Mouse (Mus musculus): Measurements from ENCODE around the gene Sf1. TPM values are rescaled to one million over a fixed set of nuclear protein-coding genes. Genes with fewer than 3 reads are reported as not detected.

Sf1 gene
- polyA plus RNA-seq, 1 experiment from 2014 or later: 88.7 TPM

- Histone ChIP-seq H3K4me1 (peaks cover 19% of the 10 kb centered on the region), H3K9ac (replicated peaks) (no peak overlapping the region), H3K36me3 (peaks cover 57% of the 10 kb centered on the region), H3K27ac (replicated peaks) (peak overlapping the region; percentile 23), H3K4me2 (no peak overlapping the region), H3K9me3 (replicated peaks) (no peaks in the 10 kb centered on the region), H3K27me3 (replicated peaks) (no peaks in the 10 kb centered on the region), H3K4me3 (replicated peaks) (no peak overlapping the region)
- 24% methylated on average over 11 of the region's 11 CpGs for WGBS
- no peak for ATAC-seq (ENCODE audit: low FRiP score)
Observed at GRCm38 (mm10) chr19:6377327-6378040, 14.0 kb downstream of the Sf1 start.

GRCm38 (mm10) chr19:6380411-6381166 is 17.1 kb downstream of the Sf1 start:
- Histone ChIP-seq H3K27ac (replicated peaks) (0 out of 2 replicates have a peak overlapping the region, but pooled peaks have one; percentile 43), H3K36me3 (peaks cover 29% of the 10 kb centered on the region), H3K4me1 (peaks cover 28% of the 10 kb centered on the region), H3K4me2 (no peak overlapping the region), H3K9me3 (replicated peaks) (no peaks in the 10 kb centered on the region), H3K27me3 (replicated peaks) (no peaks in the 10 kb centered on the region), H3K4me3 (replicated peaks) (no peak overlapping the region), H3K9ac (replicated peaks) (no peak overlapping the region)
- ATAC-seq (ENCODE audit: low FRiP score): no peak
- WGBS: 89% methylated on average over 9 of the region's 9 CpGs

GRCm38 (mm10) chr19:6381238-6381637 is 17.7 kb downstream of the Sf1 start:
- peaks cover 28% of the 10 kb centered on the region for H3K4me1 ChIP-seq
- no peak for ATAC-seq (ENCODE audit: low FRiP score)
- H3K4me2 ChIP-seq: no peak overlapping the region
- whole genome bisulfite sequencing: 93% methylated on average over 5 of the region's 5 CpGs
- H3K9me3 ChIP-seq (replicated peaks): no peaks in the 10 kb centered on the region
- H3K36me3 ChIP-seq: peaks cover 22% of the 10 kb centered on the region
- no peak overlapping the region for H3K4me3 ChIP-seq (replicated peaks)
- H3K27ac ChIP-seq (replicated peaks): no peak overlapping the region
- no peaks in the 10 kb centered on the region for H3K27me3 ChIP-seq (replicated peaks)
- H3K9ac ChIP-seq (replicated peaks): no peak overlapping the region

- Histone ChIP-seq H3K9me3 (replicated peaks) (no peaks in the 10 kb centered on the region), H3K27ac (replicated peaks) (no peak overlapping the region), H3K4me1 (peaks cover 21% of the 10 kb centered on the region), H3K4me2 (no peak overlapping the region), H3K4me3 (replicated peaks) (no peak overlapping the region), H3K9ac (replicated peaks) (no peak overlapping the region), H3K36me3 (peaks cover 10% of the 10 kb centered on the region), H3K27me3 (replicated peaks) (no peaks in the 10 kb centered on the region)
- ATAC-seq (ENCODE audit: low FRiP score): no peak
- WGBS: 85% methylated on average over 4 of the region's 4 CpGs
Observed at GRCm38 (mm10) chr19:6382323-6382924, 18.9 kb downstream of the Sf1 start.

- Histone ChIP-seq H3K4me3 (replicated peaks) (no peak overlapping the region), H3K9me3 (replicated peaks) (no peaks in the 10 kb centered on the region), H3K36me3 (peaks cover 6% of the 10 kb centered on the region), H3K9ac (replicated peaks) (no peak overlapping the region), H3K27ac (replicated peaks) (0 out of 2 replicates have a peak overlapping the region, but pooled peaks have one; percentile 37), H3K4me1 (peaks cover 13% of the 10 kb centered on the region; the same call in 1 of the 2 replicates), H3K4me2 (no peak overlapping the region), H3K27me3 (replicated peaks) (no peaks in the 10 kb centered on the region)
- 59% methylated on average over 5 of the region's 5 CpGs for WGBS
- ATAC-seq (ENCODE audit: low FRiP score): no peak
Observed at GRCm38 (mm10) chr19:6383470-6383869, 20.0 kb downstream of the Sf1 start.

GRCm38 (mm10) chr19:6384128-6384527 is 20.6 kb downstream of the Sf1 start, which contains the start of gene Pygm:
Gene Pygm, plus strand, starts transcription at chr19:6384399.
- Histone ChIP-seq H3K9me3 (replicated peaks) (no peaks in the 10 kb centered on the region), H3K27ac (replicated peaks) (0 out of 2 replicates have a peak within 1 kb of the TSS, but pooled peaks have one; percentile 37), H3K9ac (replicated peaks) (no peak within 1 kb of the TSS), H3K27me3 (replicated peaks) (no peaks in the 10 kb centered on the region), H3K36me3 (peaks cover 2% of the 10 kb centered on the region), H3K4me2 (no peak within 1 kb of the TSS), H3K4me1 (peaks cover 16% of the 10 kb centered on the region), H3K4me3 (replicated peaks) (no peak within 1 kb of the TSS)
- no peak for ATAC-seq (ENCODE audit: low FRiP score)
- 27% methylated on average over 7 of the region's 7 CpGs for WGBS

GRCm38 (mm10) chr19:6384954-6385353 is 21.5 kb downstream of the Sf1 start:
- peaks cover 24% of the 10 kb centered on the region for H3K4me1 ChIP-seq
- H3K36me3 ChIP-seq: no peaks in the 10 kb centered on the region
- no peak overlapping the region for H3K9ac ChIP-seq (replicated peaks)
- no peak for ATAC-seq (ENCODE audit: low FRiP score)
- H3K27me3 ChIP-seq (replicated peaks): no peaks in the 10 kb centered on the region
- no peak overlapping the region for H3K4me2 ChIP-seq
- no peak overlapping the region for H3K4me3 ChIP-seq (replicated peaks)
- no peaks in the 10 kb centered on the region for H3K9me3 ChIP-seq (replicated peaks)
- no peak overlapping the region for H3K27ac ChIP-seq (replicated peaks)
- 87% methylated on average over 11 of the region's 11 CpGs for WGBS

- Histone ChIP-seq H3K4me1 (peaks cover 26% of the 10 kb centered on the region), H3K4me3 (replicated peaks) (no peak overlapping the region), H3K36me3 (no peaks in the 10 kb centered on the region), H3K9me3 (replicated peaks) (no peaks in the 10 kb centered on the region), H3K9ac (replicated peaks) (no peak overlapping the region), H3K27me3 (replicated peaks) (no peaks in the 10 kb centered on the region), H3K27ac (replicated peaks) (no peak overlapping the region), H3K4me2 (no peak overlapping the region)
- no peak for ATAC-seq (ENCODE audit: low FRiP score)
- WGBS: 87% methylated on average over 5 of the region's 5 CpGs
Observed at GRCm38 (mm10) chr19:6385419-6385818, 21.9 kb downstream of the Sf1 start.

GRCm38 (mm10) chr19:6385821-6386220 is 22.3 kb downstream of the Sf1 start:
- no peak overlapping the region for H3K4me3 ChIP-seq (replicated peaks)
- H3K27ac ChIP-seq (replicated peaks): no peak overlapping the region
- no peak for ATAC-seq (ENCODE audit: low FRiP score)
- H3K4me1 ChIP-seq: peaks cover 26% of the 10 kb centered on the region
- no peaks in the 10 kb centered on the region for H3K27me3 ChIP-seq (replicated peaks)
- H3K9me3 ChIP-seq (replicated peaks): no peaks in the 10 kb centered on the region
- H3K4me2 ChIP-seq: no peak overlapping the region
- H3K36me3 ChIP-seq: no peaks in the 10 kb centered on the region
- WGBS: 84% methylated on average over 7 of the region's 7 CpGs
- H3K9ac ChIP-seq (replicated peaks): no peak overlapping the region

GRCm38 (mm10) chr19:6386234-6386633 is 22.7 kb downstream of the Sf1 start:
- Histone ChIP-seq H3K27ac (replicated peaks) (no peak overlapping the region), H3K4me1 (peaks cover 26% of the 10 kb centered on the region), H3K36me3 (no peaks in the 10 kb centered on the region), H3K9me3 (replicated peaks) (no peaks in the 10 kb centered on the region), H3K4me3 (replicated peaks) (no peak overlapping the region), H3K4me2 (no peak overlapping the region), H3K9ac (replicated peaks) (no peak overlapping the region), H3K27me3 (replicated peaks) (no peaks in the 10 kb centered on the region)
- no peak for ATAC-seq (ENCODE audit: low FRiP score)
- WGBS: 67% methylated on average over 9 of the region's 9 CpGs

- no peak overlapping the region for H3K27ac ChIP-seq (replicated peaks)
- no peaks in the 10 kb centered on the region for H3K36me3 ChIP-seq
- 84% methylated on average over 13 of the region's 13 CpGs for WGBS
- H3K9me3 ChIP-seq (replicated peaks): no peaks in the 10 kb centered on the region
- no peak for ATAC-seq (ENCODE audit: low FRiP score)
- no peak overlapping the region for H3K4me3 ChIP-seq (replicated peaks)
- H3K4me2 ChIP-seq: no peak overlapping the region
- peaks cover 26% of the 10 kb centered on the region for H3K4me1 ChIP-seq
- no peak overlapping the region for H3K9ac ChIP-seq (replicated peaks)
- H3K27me3 ChIP-seq (replicated peaks): no peaks in the 10 kb centered on the region
Observed at GRCm38 (mm10) chr19:6388006-6388405, 24.5 kb downstream of the Sf1 start.
